Mouse (Mus musculus): ENCODE results near the gene Tmem94.

Tmem94 gene

DNA sequence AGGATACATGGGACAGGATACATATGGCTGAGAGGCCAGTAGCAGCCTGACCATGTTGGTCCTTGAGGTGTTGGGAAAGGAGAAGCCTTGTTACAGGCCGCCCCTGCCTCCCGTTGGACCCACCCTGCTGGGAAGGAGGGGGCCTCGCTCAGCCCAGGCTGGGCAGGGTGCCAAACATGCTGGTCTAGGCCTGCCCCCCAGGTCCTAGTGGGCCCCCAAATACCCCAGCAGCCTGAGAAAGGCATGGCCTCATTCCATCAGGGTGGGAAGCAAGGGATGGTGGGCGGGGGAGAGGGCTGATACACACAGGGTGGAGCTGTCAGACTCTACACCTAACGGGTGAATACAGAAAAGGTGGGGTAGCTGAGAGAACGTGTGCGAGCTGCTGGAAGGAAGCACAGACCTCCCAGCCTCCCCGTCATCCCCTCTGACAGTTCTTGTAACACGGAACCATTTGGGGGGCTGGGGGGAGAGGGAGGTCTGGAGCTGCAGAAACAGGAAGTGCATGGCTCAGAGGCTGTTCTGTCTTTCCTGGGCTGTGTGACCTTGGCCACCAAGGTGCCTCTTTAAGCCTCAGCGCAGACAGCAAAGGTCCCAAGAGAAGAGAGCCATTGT lies 43.6 kb downstream of the Tmem94 start:
- no peak for DNase-seq

DNA sequence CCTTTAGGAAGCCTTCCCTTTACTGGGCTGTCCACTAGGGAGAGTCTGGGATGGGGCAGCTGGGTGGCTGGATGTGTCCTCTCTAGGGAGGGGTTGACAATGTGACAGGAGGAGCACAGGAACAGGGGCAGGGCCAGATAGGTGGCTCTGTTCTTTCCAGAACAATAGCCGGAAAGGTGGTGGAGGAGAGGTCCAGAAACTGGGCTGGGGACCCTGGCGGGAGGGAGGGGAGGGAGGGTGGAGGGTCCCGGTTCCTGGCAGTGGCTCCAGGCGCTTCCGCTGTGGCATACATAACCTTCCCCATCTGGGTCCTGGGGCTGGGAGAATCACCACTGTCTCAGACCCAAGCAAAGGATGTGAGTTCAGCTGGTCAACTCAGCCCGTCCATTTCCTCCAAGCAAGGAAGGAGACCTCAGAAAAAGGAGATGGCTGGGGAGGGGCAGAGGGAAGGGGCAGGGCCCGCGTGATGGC lies 44.1 kb downstream of the Tmem94 start:
- DNase-seq = no peak

DNA sequence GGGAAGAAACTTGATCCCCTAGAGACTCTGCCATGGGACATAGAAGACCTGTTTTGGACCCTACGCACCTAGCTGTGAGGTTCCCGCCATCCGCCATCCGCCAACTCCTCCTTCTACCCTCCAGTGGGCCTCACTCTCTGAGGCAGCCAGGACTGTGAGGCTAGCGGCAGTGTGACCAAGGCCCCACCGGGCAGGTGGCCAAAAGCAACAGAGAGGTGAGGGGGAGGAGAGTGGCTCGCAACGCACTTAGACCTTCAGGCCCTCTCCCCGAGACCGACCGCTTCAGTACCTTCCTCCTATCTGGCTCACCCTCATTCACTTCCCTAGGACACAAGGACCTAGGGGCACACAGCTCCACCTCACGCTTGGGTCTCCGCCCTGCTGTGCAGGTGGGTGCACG lies 45.1 kb downstream of the Tmem94 start:
- no peak for DNase-seq

DNA sequence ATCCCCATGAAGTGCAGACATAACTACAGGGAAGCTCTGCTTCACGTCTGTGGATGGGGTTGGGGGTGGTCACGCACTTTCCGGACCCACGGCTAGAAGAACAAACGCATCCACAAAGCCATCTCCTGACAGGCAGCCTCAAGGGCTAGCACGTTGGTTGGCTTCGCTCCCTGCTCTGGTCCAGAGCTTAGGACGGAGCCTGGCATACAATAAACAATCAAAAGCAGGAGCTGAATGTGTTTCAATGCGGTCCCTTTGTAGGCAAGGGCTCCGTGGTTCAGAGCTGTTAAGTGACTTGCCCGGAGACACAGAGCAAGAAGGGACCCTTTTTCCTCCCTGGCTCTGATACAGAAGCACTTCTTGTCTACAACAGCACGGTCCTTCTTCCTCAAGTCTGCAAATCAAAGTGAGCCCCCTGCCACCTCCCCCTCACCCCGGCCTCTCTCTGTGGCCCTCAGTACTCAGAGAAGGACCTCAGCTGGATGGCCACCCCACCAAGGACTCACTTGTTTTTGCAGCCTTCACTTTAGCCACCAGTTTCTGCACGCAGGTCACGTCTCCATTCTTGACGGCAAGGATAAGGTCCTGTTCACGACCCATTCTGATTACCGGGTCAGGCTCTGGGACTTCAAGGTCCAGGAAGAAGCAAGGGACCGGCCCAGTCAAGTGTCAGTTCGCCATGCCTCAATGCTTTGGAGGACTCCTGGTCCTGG lies 46.3 kb downstream of the Tmem94 start:
- no peak for DNase-seq

DNA sequence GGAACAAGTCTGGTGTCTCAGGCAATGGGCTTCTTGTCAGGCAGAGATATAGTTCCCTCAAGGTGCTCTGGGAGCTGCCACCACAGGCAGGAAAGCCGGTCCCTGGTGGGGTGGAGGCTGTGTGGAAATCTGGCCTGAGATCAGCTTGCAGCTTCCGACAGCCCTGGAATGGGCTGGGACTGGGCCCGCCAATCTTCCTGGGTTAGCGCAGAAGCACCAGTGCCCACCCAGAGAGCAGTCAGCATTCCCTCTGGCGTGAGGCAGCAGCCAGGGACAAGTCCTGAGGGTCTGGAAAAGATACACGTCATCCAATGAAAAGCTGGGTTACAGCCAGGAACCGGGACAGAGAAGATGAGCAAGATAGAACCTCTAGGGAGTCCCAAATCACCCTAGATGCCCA lies 46.9 kb downstream of the Tmem94 start:
- no peak for DNase-seq

DNA sequence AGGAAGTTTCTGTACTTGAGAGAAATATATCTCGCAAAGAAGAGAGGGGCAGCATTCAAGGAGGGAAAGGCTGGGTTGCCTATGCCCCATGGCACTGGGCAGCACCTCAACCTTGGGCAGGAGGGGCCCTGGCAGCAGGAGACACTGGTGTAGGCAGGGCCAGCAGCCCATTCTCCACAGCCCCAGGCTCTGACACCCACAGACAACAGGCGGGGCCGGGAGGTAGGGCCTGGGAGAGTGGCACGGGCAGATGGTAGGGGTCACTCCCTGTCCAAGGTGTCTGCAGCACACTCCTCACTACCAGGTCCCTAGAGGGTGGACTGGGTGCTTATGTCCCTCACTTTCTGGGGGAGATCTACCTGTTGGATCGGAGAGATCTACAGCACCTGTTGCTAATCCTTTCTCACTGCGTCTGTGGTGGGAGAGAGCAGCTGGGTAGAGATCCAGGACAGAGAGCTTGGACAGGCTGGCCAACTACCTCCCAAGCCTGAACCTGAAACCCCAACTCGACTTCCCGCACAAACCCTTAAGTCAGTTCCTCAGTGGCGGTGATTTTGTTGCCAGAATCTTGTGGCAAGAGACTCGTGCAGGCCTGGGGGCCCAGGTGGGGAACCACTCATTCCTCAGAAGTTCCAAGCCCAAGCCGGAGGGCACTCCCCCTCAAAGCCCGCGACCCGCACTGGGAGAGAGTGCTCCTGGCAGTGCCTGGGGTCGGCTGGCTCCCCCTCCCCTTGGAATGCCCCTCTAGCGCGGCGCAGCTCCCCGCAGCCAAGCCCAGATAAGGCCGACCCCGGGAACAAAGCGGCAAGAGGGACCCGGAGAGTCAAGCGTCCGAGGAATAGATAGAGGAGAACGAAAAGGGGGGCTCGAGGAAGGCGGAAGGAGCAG lies 47.5 kb downstream of the Tmem94 start:
- DNase-seq = no peak

DNA sequence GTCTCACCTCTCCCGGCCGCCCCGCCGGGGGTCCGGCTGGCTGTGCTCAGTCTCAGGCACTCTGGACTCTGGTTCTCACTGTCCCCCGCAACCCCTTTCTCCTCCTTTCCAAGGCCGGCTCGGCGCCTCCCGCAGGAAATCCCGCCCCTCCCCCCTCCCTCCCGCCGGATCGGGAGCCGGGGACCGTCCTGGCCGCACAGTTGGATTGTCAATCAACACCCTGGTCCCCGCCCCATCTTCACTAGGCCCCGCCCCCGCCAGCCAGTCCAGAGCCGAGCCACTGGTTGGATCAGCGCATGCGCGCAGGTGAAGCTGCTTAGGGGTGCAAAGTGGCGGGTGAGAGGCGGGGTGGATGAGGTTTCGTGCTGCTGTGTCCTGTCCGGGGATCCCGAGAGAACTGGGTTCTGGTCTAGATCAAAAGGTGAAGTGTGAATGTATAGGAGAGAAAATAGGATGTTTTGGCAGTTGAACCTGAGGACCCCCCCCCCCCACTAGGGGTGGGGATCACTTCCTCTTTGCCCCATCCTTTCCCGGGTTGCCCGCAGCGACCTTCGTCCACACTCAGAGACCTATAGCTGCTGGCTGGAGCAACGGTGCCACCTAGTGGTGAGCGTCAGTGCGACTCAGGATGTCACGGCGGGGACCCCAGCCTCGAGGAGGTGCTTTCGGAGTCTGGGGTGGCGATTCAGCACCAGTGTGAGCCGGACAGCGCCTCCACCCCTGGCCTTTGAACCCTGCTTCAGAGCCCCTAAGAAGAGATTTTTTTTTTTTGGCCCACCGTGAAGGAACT lies 48.5 kb downstream of the Tmem94 start, which contains the start of gene Caskin2:
TSS of gene Caskin2 (minus strand) at position 133 of the 790 bp plus-strand sequence.
- DNase-seq = peak; percentile 98

DNA sequence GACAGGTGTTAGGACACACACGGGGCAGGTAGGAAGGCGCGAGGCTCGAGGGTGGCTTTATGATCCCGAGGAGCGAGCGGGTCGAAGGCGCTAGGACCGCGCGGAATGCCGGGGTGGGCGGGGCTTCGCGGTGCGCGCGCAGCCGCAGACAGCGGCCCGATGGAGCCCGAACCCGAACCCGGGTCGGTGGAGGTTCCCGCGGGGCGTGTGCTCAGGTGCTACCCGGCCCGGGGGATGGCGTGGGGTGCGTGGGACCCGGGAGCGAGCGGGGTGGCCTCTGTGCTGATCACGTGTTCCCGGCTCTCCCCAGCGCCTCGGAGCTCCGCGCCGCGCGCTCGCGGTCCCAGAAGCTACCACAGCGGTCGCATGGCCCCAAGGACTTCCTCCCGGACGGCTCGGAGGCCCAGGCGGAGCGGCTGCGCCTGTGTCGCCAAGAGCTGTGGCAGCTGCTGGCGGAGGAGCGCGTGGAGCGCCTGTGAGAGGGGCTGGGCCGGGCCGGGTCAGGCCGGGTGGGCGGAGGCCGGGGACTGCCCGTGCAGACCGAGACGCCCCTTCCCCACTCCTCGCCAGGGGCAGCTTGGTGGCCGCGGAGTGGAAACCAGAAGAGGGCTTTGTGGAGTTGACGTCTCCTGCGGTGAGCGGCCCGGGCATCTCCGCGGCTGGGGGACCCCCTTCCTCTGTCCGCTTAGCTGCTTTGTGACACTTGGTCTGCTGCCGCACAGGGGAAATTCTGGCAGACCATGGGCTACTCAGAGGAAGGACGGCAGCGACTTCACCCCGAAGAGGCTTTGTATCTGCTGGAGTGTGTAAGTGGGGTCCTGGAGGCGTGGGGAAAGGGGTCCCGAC lies 49.6 kb downstream of the Tmem94 start, which contains the start of gene Tsen54:
TSS of gene Tsen54 (plus strand) at position 120 of the 846 bp plus-strand sequence.
- DNase-seq = peak; percentile 84

DNA sequence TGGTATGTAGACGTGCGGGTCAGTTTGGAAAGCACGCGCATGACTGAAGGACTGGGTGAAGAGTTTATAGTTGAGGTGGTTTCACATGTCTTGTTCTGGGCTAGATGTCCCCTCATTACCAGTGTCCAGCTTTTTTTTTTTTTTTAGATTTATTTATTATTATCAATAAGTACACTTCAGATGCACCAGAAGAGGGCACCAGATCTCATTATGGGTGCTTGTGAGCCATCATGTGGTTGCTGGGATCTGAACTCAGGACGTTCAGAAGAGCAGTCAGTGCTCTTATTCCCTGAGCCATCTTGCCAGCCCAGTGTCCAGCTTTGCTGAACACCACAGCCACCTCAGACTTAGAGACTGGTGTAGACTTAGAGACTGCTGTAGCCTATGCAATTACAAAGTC lies 52.1 kb downstream of the Tmem94 start:
- DNase-seq = no peak

DNA sequence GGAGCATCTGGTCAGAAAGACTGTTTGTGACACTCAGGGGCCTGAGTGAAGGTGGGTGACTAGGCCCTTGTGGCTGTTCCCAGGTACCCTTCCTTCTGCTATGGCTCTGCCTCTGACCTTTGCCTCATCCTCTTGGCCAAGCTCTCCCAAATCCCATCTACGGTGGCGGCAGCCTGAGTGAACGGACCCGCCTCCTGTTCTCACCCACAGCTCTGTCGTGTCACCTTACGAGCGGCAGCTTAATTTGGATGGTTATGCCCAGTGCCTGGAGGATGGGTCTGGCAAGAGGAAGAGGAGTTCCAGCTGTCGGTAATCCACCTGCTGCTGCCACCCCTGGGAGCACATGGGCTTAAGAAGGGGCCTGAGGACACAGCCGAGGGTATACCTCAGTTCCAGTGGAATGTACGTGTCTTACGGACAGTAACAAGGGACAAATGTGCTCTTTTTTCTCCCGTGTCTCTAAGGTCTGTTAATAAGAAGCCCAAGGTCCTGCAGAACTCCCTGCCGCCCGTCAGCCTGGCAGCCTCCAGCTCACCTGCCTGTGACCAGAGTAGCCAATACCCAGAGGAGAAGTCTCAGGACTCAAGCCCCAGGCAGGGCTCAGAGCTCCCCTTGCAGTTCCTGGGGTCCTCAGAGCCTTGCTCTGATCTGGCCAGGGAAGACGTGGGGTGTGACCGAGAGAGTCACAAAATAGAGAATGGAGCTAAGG lies 54.8 kb downstream of the Tmem94 start:
- no peak for DNase-seq

DNA sequence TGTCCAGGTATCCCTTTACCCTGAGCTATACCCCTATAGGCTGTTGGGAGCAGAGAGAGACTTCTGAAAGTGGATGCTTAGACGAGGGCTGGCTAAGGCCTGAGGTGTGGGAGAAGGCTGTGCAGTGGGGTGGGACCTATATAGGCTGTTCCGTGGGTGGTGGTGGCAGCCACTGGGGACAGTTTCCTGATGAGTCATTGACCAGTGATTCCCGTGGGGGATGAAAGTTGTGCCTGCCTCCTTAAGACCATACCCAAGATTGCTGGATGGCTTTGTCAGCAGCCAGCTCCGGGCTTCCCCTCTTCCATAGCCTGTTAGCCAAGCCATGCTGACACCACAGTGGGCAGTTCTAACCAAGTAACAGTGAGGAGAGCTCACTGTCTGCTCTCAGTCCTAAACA lies 55.8 kb downstream of the Tmem94 start:
- no peak for DNase-seq

DNA sequence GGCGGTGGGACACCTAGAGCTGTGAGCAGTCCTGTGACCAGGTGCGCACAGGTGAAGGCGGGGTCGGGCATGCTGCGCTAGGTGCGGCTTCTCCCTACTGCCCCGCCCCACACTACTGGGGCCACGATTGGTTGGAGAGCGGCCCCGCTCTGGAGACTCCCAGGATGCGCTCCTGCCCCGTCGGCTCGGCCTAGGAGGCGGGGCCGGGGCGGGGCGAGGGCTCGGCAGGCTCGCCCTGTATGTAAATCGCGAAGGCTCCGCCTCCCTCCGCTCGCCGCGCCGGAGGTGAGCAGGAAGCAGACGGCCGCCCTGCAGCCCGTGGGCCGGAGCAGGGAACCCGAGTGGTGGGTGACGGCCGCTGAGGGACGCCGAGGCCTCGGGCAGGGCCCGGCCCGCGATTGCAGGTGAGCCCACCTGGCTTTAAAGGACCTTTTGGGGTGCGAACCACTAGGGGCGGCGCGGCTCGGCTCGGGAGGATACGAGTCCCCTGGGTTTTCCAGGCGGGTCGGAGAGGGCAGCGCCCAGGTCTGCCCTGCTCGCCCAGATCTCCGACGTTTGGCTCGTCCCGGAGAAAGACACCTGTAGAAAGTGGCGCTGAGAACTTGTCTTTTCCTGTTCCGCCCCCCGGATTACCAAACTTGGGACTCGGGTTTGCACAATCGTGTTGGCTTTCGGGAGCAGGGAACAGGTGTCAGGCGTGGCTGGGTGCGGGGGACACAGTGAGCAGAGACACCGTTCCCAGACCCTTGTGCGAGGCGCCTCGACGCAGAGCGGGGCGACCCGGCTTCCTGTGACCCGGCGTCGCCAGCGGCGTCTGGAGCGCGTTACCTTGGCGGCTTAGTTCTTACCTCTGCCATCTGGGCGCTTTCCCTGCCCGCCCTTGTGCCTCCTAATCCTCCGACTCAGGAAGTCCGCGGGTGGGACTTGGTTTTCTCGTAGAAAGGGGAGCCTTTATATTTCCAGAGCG lies 58.8 kb downstream of the Tmem94 start, which contains the start of gene Llgl2:
TSS of gene Llgl2 (plus strand) at position 276 of the 967 bp plus-strand sequence.
- peak; percentile 86 for DNase-seq

DNA sequence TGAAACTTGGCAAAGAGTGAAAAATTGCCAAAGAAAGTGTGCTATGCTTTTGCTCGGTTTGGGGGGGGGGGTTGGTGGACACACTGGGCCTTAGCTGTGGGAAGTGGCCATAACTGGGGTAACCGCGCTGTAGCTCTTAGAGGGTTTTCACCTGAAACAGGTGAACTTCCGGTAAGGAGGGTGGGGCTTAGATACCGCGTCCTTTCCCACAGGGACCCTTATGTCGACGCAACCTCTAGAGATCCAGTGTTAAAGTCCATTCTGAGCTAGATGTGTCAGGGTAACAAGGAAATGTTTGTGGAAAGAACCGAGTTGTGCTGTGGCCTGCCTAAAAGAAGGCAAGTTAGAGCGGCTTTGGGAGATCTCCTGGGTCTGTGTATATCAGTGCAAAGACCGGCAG lies 59.6 kb downstream of the Tmem94 start:
- DNase-seq = no peak

DNA sequence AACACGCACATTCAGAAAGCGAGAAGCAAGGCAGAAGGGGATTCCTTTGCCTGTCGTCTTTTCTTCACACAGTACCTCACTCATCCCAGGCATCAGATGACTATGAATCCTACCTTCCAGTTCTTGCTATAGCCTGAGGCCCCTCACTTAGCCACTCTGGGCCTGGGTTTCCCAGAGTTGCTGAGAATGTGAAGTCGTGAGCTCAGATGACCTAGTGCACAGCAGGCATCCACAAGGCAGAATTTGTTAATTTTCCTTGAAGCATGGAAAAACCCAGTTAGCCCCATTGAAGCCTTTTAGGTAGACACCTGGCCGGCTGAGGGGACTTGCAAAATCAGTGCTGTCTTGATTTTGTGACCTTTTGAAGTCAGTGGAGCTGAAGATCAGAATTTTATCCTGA lies 61.3 kb downstream of the Tmem94 start:
- DNase-seq = no peak

DNA sequence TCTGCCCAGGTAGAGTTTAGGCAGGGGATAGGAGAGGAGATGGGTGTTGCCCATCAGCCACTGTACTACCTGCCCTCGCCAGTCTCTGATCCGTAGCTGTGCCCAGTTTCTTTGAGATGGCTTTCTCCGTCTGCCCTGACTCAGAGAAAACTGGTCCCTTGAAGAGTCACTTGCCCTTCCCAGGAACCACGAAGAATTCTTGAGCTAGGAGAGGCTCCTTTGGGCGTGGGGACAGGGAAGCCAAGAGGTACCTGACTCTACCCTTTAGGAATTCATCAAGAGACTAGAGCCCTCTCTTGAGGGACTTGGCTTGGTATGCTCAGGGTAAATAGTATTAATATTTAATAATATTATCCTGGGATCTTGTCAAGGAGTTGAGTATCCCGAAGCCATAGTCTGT lies 62.4 kb downstream of the Tmem94 start:
- DNase-seq = no peak

DNA sequence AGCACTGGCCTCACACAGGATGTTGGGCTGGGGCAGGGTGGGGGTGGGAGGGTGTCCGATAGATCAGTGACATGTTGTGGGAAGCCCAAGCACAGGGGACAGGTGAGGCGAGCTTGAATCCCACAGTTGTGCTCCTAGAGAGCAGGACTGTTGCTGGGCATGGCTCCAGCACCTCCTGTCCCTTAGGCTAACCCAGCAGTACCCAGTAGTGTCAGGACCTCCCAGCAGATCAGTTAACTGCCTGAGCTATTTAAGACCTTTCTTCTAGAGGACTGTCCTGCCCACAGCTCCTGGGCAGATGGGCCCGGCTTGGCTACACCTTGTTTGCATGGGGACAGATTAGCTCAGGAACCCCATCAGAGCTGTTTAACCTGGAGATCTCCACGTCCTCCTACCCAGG lies 63.8 kb downstream of the Tmem94 start:
- no peak for DNase-seq

DNA sequence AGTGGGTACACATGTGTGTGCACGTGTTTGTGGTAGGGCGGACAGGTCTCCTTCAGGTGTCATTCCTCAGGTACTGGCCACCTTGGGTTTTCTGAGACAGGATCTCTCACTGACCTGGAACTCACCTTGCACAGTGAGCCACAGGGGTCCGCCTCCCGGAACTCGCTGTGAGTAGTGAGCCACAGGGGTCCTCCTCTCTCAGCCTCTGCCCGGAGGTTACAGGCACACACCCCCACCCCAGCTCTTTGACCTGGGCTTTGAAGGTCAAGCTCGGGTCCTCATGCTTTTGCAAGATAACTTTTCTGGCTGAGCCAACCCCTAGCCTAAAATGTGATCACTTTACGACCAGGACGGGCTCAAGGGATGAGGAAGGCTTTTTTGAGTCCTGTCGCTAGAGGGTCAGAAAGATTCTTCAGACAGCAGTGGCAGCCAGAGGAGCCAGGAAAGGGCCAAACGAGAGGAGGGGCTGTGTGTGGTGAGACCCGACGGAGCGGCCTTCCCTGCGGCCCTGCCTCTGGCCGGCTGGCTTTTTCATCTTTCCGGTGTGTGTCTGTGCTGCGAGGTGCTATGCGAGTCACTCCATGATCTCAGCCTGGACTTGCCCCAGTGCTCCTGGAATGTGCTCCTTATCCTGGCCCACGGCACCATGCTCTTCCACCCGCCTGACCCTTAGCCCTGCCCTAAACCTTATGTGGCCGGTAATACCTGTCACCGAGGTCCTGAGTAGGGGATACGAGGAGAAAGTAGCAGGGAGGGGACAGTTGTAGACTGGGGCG lies 65.5 kb downstream of the Tmem94 start:
- no peak for DNase-seq

DNA sequence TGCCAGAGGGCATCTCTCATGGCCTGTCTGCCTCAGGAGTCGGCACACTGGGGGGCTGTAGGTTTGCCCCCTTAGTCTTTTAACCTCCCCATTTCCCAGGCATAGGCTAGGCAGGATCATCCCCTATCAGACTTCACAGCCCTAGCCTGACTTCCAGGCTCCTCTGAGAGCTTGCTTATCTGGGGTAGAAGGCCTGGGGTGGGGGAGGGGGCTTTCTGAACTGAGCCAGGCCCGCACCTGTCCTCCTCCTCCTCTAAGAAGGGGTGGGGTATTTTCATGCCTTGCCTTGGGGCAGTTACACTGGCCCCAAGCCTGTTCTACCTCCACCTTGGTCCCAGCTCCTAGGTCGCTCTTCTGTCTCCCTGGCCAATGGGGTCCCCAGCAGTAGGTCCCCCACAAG lies 66.3 kb downstream of the Tmem94 start:
- DNase-seq = no peak

DNA sequence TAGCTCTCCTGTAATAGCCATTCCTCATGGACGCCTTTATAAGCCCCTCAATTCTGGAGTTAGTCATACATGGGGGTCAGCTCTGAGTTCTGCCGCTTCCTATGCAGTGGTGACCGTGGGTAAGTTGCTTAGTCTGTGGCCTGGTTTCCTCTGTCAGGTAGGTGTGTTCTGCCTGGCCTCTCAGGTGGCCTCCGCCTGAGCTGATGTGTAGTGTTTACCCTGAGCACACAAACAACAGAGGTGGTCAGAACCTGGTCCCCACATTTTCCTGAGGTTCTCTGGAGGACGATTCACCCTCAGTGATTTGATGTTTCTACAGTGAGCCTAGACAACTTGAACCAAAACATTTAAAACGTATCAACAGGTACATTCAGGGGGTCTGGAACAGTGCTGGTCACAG lies 66.8 kb downstream of the Tmem94 start:
- no peak for DNase-seq
